15 mouse cellular contexts compared by ENCODE assay signal in the genomic region with DNA sequence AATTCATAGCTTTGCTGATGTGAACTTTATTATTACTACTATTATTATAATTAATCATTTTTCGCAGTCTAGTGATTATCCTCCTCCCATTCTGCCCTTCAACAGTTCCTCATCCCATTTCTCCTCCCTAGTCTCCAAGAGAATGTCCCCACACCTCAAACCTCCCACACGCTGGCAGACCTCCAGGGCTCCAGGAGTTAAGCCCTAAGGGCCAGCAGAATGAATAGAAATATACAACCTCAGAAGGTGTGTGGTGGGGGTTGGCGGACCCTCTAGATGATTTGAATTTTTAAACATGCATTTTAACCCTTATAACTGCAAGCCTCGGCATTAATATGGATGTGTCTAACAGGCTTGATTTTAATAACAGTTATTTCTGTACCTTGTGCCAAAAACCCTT.
"Had no signal": no experiment of that assay in that cellular context is flagged by ENCODE, and none has a peak within 500 bp of the region (broad histone marks: within the 10 kb centered on the region; RNA-seq: fewer than 3 reads in every experiment).

No protein-coding gene starts in this region.

- H3K4me1 ChIP-seq: limb, embryonic 12.5 days; liver, embryonic 13.5 days; lung, embryonic 15.5 days; megakaryocyte, embryonic 14.5 days; midbrain, embryonic 12.5 days had no signal

- DNase-seq: kidney, adult 9 months; liver; liver, embryonic 13.5 days; liver, postnatal 0 days; lung, postnatal 14 days; thymus, adult 2 months; thymus, postnatal 36 days had no signal

- H3K4me2 ChIP-seq: limb, embryonic 12.5 days; liver, embryonic 13.5 days; lung, embryonic 15.5 days; midbrain, embryonic 12.5 days had no signal

- H3K27me3 ChIP-seq: limb, embryonic 12.5 days; liver, embryonic 13.5 days; lung, embryonic 15.5 days; megakaryocyte, embryonic 14.5 days; midbrain, embryonic 12.5 days had no signal

- H3K4me3 ChIP-seq: left cerebral cortex, adult 2 months; limb, embryonic 12.5 days; liver, embryonic 13.5 days; lung, embryonic 15.5 days; megakaryocyte, embryonic 14.5 days; midbrain, embryonic 12.5 days had no signal

- H3K27ac ChIP-seq: kidney, postnatal 0 days; left cerebral cortex, adult 2 months; limb, embryonic 12.5 days; liver, embryonic 13.5 days; lung, embryonic 15.5 days; macrophage; midbrain, embryonic 12.5 days; stomach, postnatal 0 days had no signal

- H3K36me3 ChIP-seq: limb, embryonic 12.5 days; liver, embryonic 13.5 days; lung, embryonic 15.5 days; midbrain, embryonic 12.5 days had no signal

- ATAC-seq: liver, postnatal 0 days had no signal

- H3K9me3 ChIP-seq: limb, embryonic 12.5 days; liver, embryonic 13.5 days; lung, embryonic 15.5 days; megakaryocyte, embryonic 14.5 days; midbrain, embryonic 12.5 days had no signal

- H3K9ac ChIP-seq: limb, embryonic 12.5 days; liver, embryonic 13.5 days; liver, postnatal 0 days; lung, embryonic 15.5 days; midbrain, embryonic 12.5 days had no signal
